Mouse (Mus musculus): ENCODE data around the gene Mlana.

- TF ChIP-seq CTCF (IDR thresholded peaks at IDR 0.05; ENCODE audit: insufficient read depth, low read length) (no peak), POLR2A (IDR thresholded peaks at IDR 0.05; ENCODE audit: borderline replicate concordance, extremely low read depth, low read depth, low read length) (no peak)
Measured at GRCm38 (mm10) chr19:29750994-29751393, 53.4 kb downstream of the Mlana start.
